Mouse (Mus musculus) stomach, embryonic 16.5 days (tissue): ENCODE results near the gene Moap1. TPM values are rescaled to one million over a fixed set of nuclear protein-coding genes. Genes with fewer than 3 reads are reported as not detected.
A peak's percentile ranks its signal among the peaks of the same experiment; 100 is the strongest.

Source experiments
- ATAC-seq: fragments of 200-750 bp; cut with Nextera tagmentation; 2 replicates; pipeline ENCODE4 v1.8.0; 2017; ENCODE audit warnings: moderate number of reproducible peaks, moderate TSS enrichment; ENCODE audit not compliant: insufficient read depth, low FRiP score
- H3K27ac ChIP-seq: fragments of 300-500 bp; sonication (generic); 2 replicates; pipeline ENCODE4 v1.5.1; 2014; ENCODE audit warnings: low read length
- H3K27me3 ChIP-seq: fragments of 300-500 bp; sonication (generic); 2 replicates; pipeline ENCODE4 v1.6.1; 2014; ENCODE audit warnings: low read length, control low read depth, mixed read lengths; ENCODE audit not compliant: control insufficient read depth, insufficient read depth
- H3K36me3 ChIP-seq: fragments of 300-500 bp; sonication (generic); 2 replicates; pipeline ENCODE4 v1.6.1; 2014; ENCODE audit warnings: low read length; ENCODE audit not compliant: control insufficient read depth, insufficient read depth
- H3K4me1 ChIP-seq: fragments of 300-500 bp; sonication (generic); 2 replicates; pipeline ENCODE4 v1.6.1; 2014; ENCODE audit warnings: low read length, control low read depth, mixed read lengths; ENCODE audit not compliant: control insufficient read depth, insufficient read depth
- H3K4me2 ChIP-seq: fragments of 300-500 bp; sonication (generic); 2 replicates; pipeline ENCODE4 v1.6.1; 2014; ENCODE audit warnings: low read depth, low read length, mixed read lengths
- H3K4me3 ChIP-seq: fragments of 300-500 bp; sonication (generic); replicated peaks from 2 replicates; pipeline ENCODE4 v1.5.1; 2014; ENCODE audit warnings: mild to moderate bottlenecking, low read length
- H3K9ac ChIP-seq: fragments of 300-500 bp; sonication (generic); 2 replicates; pipeline ENCODE4 v1.6.1; 2014; ENCODE audit warnings: low read length
- H3K9me3 ChIP-seq: fragments of 300-500 bp; sonication (generic); replicated peaks from 2 replicates; pipeline ENCODE4 v1.6.1; 2016; ENCODE audit warnings: low read length, control low read depth; ENCODE audit not compliant: control insufficient read depth
- WGBS: fragments of 180-500 bp; shearing (Covaris S2); extraction: QIAGEN DNeasy Blood & Tissue Kit; methylation state at CpG from one replicate; pipeline ENCODE4 v1.1.7; 2014; 5-methylcytosine and 5-hydroxymethylcytosine counted together
- polyA plus RNA-seq: library from polyadenylated mRNA; unstranded; fragments of >200 nt; fragmentation: Nextera tagmentation; extraction: Ambion mirVana; gene quantifications from 2 replicates; pipeline ENCODE4 v1.2.1, GENCODE M21; 2015

Gene Moap1
- polyA plus RNA-seq, 1 experiment from 2014 or later, result 19.8 TPM

- Histone ChIP-seq H3K9ac (no peak overlapping the region), H3K4me1 (peaks cover 11% of the 10 kb centered on the region), H3K27me3 (no peaks in the 10 kb centered on the region), H3K36me3 (no peaks in the 10 kb centered on the region), H3K4me3 (peak overlapping the region; percentile 8), H3K27ac (peak overlapping the region; percentile 95), H3K9me3 (no peaks in the 10 kb centered on the region), H3K4me2 (peak overlapping the region; percentile 48)
- WGBS, result 31% methylated on average over 26 of the region's 26 CpGs
- ATAC-seq, result peak; percentile 94
These were observed 13.3 kb downstream of the Moap1 start for GRCm38 (mm10) chr12:102729855-102730797.

- 54% methylated on average over 7 of the region's 7 CpGs for WGBS
- H3K9ac ChIP-seq, result no peak overlapping the region
- H3K9me3 ChIP-seq, result no peaks in the 10 kb centered on the region
- no peak for ATAC-seq
- H3K27me3 ChIP-seq, result no peaks in the 10 kb centered on the region
- H3K4me3 ChIP-seq, result no peak overlapping the region
- no peaks in the 10 kb centered on the region for H3K36me3 ChIP-seq
- peaks cover 9% of the 10 kb centered on the region for H3K4me1 ChIP-seq
- H3K4me2 ChIP-seq, result no peak overlapping the region
- H3K27ac ChIP-seq, result no peak overlapping the region
These were observed 17.7 kb downstream of the Moap1 start for GRCm38 (mm10) chr12:102725761-102726175.

- H3K9ac ChIP-seq, result no peak overlapping the region
- no peaks in the 10 kb centered on the region for H3K27me3 ChIP-seq
- no peak overlapping the region for H3K27ac ChIP-seq
- no peak overlapping the region for H3K4me2 ChIP-seq
- H3K9me3 ChIP-seq, result no peaks in the 10 kb centered on the region
- no peak for ATAC-seq
- H3K4me3 ChIP-seq, result no peak overlapping the region
- 92% methylated on average over 6 of the region's 6 CpGs for WGBS
- no peaks in the 10 kb centered on the region for H3K36me3 ChIP-seq
- peaks cover 3% of the 10 kb centered on the region; the same call in 1 of the 2 replicates for H3K4me1 ChIP-seq
These were observed 18.3 kb downstream of the Moap1 start for GRCm38 (mm10) chr12:102725146-102725545.

- ATAC-seq, result no peak
- Histone ChIP-seq H3K4me3 (no peak overlapping the region), H3K27ac (no peak overlapping the region), H3K9ac (no peak overlapping the region), H3K9me3 (no peaks in the 10 kb centered on the region), H3K27me3 (no peaks in the 10 kb centered on the region), H3K4me2 (no peak overlapping the region), H3K4me1 (peaks cover 3% of the 10 kb centered on the region; the same call in 1 of the 2 replicates), H3K36me3 (no peaks in the 10 kb centered on the region)
- 64% methylated on average over 6 of the region's 6 CpGs for WGBS
These were observed 19.6 kb downstream of the Moap1 start for GRCm38 (mm10) chr12:102723861-102724260.

GRCm38 (mm10) chr12:102722966-102723365 lies 20.5 kb downstream of the Moap1 start:
- H3K27me3 ChIP-seq, result no peaks in the 10 kb centered on the region
- H3K4me3 ChIP-seq, result no peak overlapping the region
- H3K4me1 ChIP-seq, result peaks cover 3% of the 10 kb centered on the region; the same call in 1 of the 2 replicates
- no peaks in the 10 kb centered on the region for H3K9me3 ChIP-seq
- H3K36me3 ChIP-seq, result no peaks in the 10 kb centered on the region
- H3K4me2 ChIP-seq, result no peak overlapping the region
- no peak overlapping the region for H3K9ac ChIP-seq
- no peak overlapping the region for H3K27ac ChIP-seq
- WGBS, result 58% methylated on average over 8 of the region's 8 CpGs
- no peak for ATAC-seq

GRCm38 (mm10) chr12:102722451-102722850 lies 21.0 kb downstream of the Moap1 start:
- no peak for ATAC-seq
- Histone ChIP-seq H3K4me3 (no peak overlapping the region), H3K27me3 (no peaks in the 10 kb centered on the region), H3K4me2 (no peak overlapping the region), H3K9me3 (no peaks in the 10 kb centered on the region), H3K4me1 (peaks cover 3% of the 10 kb centered on the region; the same call in 1 of the 2 replicates), H3K27ac (no peak overlapping the region), H3K36me3 (no peaks in the 10 kb centered on the region), H3K9ac (no peak overlapping the region)
- 51% methylated on average over 11 of the region's 11 CpGs for WGBS

GRCm38 (mm10) chr12:102719552-102720315 lies 23.7 kb downstream of the Moap1 start:
- peak; percentile 71 for ATAC-seq
- Histone ChIP-seq H3K27me3 (no peaks in the 10 kb centered on the region), H3K4me3 (no peak overlapping the region), H3K4me2 (peak overlapping the region; percentile 39), H3K9me3 (no peaks in the 10 kb centered on the region), H3K27ac (no peak overlapping the region), H3K4me1 (no peaks in the 10 kb centered on the region), H3K36me3 (no peaks in the 10 kb centered on the region), H3K9ac (0 out of 2 replicates have a peak overlapping the region, but pooled peaks have one; percentile 12)
- 20% methylated on average over 13 of the region's 13 CpGs for WGBS

- Histone ChIP-seq H3K27ac (no peak overlapping the region), H3K4me3 (no peak overlapping the region), H3K36me3 (no peaks in the 10 kb centered on the region), H3K27me3 (no peaks in the 10 kb centered on the region), H3K9ac (no peak overlapping the region), H3K4me1 (no peaks in the 10 kb centered on the region), H3K9me3 (no peaks in the 10 kb centered on the region), H3K4me2 (no peak overlapping the region)
- WGBS, result 74% methylated on average over 10 of the region's 10 CpGs
- no peak for ATAC-seq
These were observed 28.6 kb downstream of the Moap1 start for GRCm38 (mm10) chr12:102714654-102715395.
